Mouse (Mus musculus): ENCODE measurements around the gene Mcub. TPM values are rescaled to one million over a fixed set of nuclear protein-coding genes. Genes with fewer than 3 reads are reported as not detected.

Mcub gene
- polyA plus RNA-seq, 2 experiments = 7.4 to 16.4 TPM

DNA sequence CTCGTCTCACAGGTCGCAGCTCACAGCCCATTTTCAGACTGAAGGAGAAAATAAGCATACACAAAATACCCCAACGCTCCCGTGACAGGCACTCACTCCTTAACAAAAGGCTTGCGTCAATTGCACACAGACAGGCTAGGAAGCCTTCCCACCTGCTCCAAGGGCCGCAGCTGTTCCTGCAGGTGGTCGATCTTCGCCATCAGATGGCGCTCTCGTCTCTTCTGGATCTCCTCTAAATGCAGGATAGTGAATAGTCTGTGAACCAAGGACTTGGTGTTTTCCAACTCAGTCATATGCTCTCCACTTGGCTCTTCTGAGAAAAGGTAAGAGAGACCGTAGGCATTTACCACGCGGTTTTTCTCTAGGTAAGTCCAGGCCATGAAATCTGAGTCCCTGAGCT is 51.6 kb downstream of the Mcub start:
- ATAC-seq (ENCODE audit: insufficient read depth) (no peak), DNase-seq (ENCODE audit: low read depth in 3 of 3, low spot score in 3 of 3) (no peak)
- 19% methylated on average over 13 of the region's 13 CpGs for WGBS (ENCODE audit: insufficient replicate concordance)
- no peak overlapping the region for H3K4me2 ChIP-seq (ENCODE audit: low read depth)
- H3K4me1 ChIP-seq (replicated peaks; ENCODE audit: control insufficient read depth in 2 of 2, insufficient read depth in 2 of 2, low read length in 1 of 2) = no peaks in the 10 kb centered on the region
- H3K36me3 ChIP-seq (replicated peaks; ENCODE audit: control insufficient read depth, insufficient read depth, low read depth) = peaks cover 5% of the 10 kb centered on the region; the same call in 1 of the 2 replicates
- H3K9ac ChIP-seq (replicated peaks) = no peak overlapping the region
- no peaks in the 10 kb centered on the region; the same call in 1 of the 2 replicates for H3K27me3 ChIP-seq (ENCODE audit: control insufficient read depth, insufficient read depth, low read length)
- TF ChIP-seq EP300 (IDR thresholded peaks at IDR 0.05; ENCODE audit: low read depth) (no peak), CTCF (IDR thresholded peaks at IDR 0.05; ENCODE audit: low read depth) (peak; percentile 81)
- H3K9me3 ChIP-seq (ENCODE audit: control insufficient read depth, low read length) = no peaks in the 10 kb centered on the region
- H3K27ac ChIP-seq = no peak overlapping the region
- H3K4me3 ChIP-seq (ENCODE audit: insufficient read depth in 1 of 2, low read depth in 2 of 2, low read length in 2 of 2) = no peak overlapping the region

DNA sequence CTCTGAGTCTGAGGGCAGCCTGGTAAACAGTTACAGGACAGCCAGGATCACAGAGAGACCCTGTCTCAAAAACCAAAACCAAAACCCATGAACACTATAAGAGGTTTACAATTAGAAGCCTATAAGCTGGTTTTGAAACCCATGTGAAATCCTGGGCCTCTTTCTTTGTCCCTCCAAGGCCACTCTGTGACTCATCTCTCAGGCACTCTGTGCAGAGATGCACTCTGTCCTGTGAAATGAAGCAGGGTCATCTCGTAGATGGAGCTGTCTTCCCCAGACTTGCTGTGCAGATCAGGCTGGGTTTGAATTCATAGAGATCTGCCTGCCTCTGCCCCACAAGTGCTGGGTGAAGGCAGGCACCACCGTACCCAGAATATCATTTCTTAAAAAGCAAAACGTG is 52.6 kb downstream of the Mcub start:
- H3K4me1 ChIP-seq (replicated peaks; ENCODE audit: control insufficient read depth in 2 of 2, insufficient read depth in 2 of 2, low read length in 1 of 2) = no peaks in the 10 kb centered on the region
- no peak for ATAC-seq (ENCODE audit: insufficient read depth)
- 61% methylated on average over 3 of the region's 3 CpGs for WGBS (ENCODE audit: insufficient replicate concordance)
- H3K27me3 ChIP-seq (ENCODE audit: control insufficient read depth, insufficient read depth, low read length) = no peaks in the 10 kb centered on the region; the same call in 1 of the 2 replicates
- no peak overlapping the region for H3K27ac ChIP-seq
- H3K4me3 ChIP-seq (ENCODE audit: insufficient read depth in 1 of 2, low read depth in 2 of 2, low read length in 2 of 2) = no peak overlapping the region
- no peak for TF ChIP-seq CTCF (IDR thresholded peaks at IDR 0.05; ENCODE audit: low read depth)
- H3K4me2 ChIP-seq (ENCODE audit: low read depth) = no peak overlapping the region
- H3K36me3 ChIP-seq (replicated peaks; ENCODE audit: control insufficient read depth, insufficient read depth, low read depth) = peaks cover 5% of the 10 kb centered on the region; the same call in 1 of the 2 replicates
- H3K9ac ChIP-seq (replicated peaks) = no peak overlapping the region
- H3K9me3 ChIP-seq (ENCODE audit: control insufficient read depth, low read length) = no peaks in the 10 kb centered on the region
- DNase-seq (ENCODE audit: low read depth in 3 of 3, low spot score in 3 of 3) = no peak

DNA sequence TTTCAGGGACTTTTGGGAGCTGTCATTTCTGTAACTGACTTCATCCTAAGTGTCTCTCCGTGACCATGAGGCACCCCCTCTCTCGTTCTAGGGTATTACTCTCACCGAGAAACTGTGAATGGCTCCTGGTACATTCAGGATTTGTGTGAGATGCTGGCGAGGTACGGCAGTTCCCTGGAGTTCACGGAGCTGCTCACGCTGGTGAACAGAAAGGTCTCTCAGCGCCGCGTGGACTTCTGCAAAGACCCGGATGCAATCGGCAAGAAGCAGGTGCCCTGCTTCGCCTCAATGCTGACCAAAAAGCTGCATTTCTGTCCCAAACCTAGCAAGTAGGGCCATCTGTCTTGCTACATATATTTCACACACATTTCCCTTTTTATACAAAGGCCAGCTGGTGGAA is 56.8 kb downstream of the Mcub start:
- TF ChIP-seq CTCF (IDR thresholded peaks at IDR 0.05; ENCODE audit: low read depth) = no peak
- TF ChIP-seq EP300 (IDR thresholded peaks at IDR 0.05; ENCODE audit: low read depth) = no peak
- 82% methylated on average over 13 of the region's 13 CpGs for WGBS (ENCODE audit: insufficient replicate concordance)
- H3K36me3 ChIP-seq (replicated peaks; ENCODE audit: control insufficient read depth, insufficient read depth, low read depth) = peaks cover 14% of the 10 kb centered on the region; the same call in 1 of the 2 replicates
- no peaks in the 10 kb centered on the region for H3K4me1 ChIP-seq (replicated peaks; ENCODE audit: control insufficient read depth in 2 of 2, insufficient read depth in 2 of 2, low read length in 1 of 2)
- H3K4me3 ChIP-seq (ENCODE audit: insufficient read depth in 1 of 2, low read depth in 2 of 2, low read length in 2 of 2) = no peak overlapping the region
- H3K9me3 ChIP-seq (ENCODE audit: control insufficient read depth, low read length) = no peaks in the 10 kb centered on the region
- no peak for DNase-seq (ENCODE audit: low read depth in 3 of 3, low spot score in 3 of 3)
- ATAC-seq (ENCODE audit: insufficient read depth) = no peak
- H3K27ac ChIP-seq = no peak overlapping the region
- H3K4me2 ChIP-seq (ENCODE audit: low read depth) = no peak overlapping the region
- H3K27me3 ChIP-seq (ENCODE audit: control insufficient read depth, insufficient read depth, low read length) = no peaks in the 10 kb centered on the region
- H3K9ac ChIP-seq (replicated peaks) = no peak overlapping the region

DNA sequence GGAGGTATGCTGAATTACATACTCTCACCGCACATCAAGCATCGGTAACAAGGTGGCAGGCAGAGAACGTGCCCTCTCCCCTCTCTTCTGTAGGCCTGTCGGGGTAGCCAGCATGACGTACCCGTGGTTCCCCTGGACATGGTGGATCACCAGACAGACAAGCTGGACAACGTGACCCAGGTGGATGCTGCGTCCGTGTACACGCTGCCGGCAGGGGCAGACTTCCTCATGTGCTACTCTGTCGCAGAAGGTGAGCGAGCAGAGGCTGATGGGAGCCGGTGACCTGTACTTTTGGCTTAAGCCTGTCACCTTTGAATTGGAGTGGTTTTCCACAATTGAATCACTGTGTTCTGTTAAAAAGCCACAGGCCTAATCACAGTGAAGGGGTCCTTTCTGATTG is 58.0 kb downstream of the Mcub start:
- TF ChIP-seq CTCF (IDR thresholded peaks at IDR 0.05; ENCODE audit: low read depth) (no peak), EP300 (IDR thresholded peaks at IDR 0.05; ENCODE audit: low read depth) (no peak)
- H3K36me3 ChIP-seq (replicated peaks; ENCODE audit: control insufficient read depth, insufficient read depth, low read depth) = peaks cover 14% of the 10 kb centered on the region; the same call in 1 of the 2 replicates
- no peak for ATAC-seq (ENCODE audit: insufficient read depth)
- H3K4me3 ChIP-seq (ENCODE audit: insufficient read depth in 1 of 2, low read depth in 2 of 2, low read length in 2 of 2) = no peak overlapping the region
- 89% methylated on average over 14 of the region's 14 CpGs for WGBS (ENCODE audit: insufficient replicate concordance)
- no peak for DNase-seq (ENCODE audit: low read depth in 3 of 3, low spot score in 3 of 3)
- H3K27ac ChIP-seq = no peak overlapping the region
- H3K9me3 ChIP-seq (ENCODE audit: control insufficient read depth, low read length) = no peaks in the 10 kb centered on the region
- no peaks in the 10 kb centered on the region for H3K27me3 ChIP-seq (ENCODE audit: control insufficient read depth, insufficient read depth, low read length)
- H3K4me2 ChIP-seq (ENCODE audit: low read depth) = no peak overlapping the region
- H3K9ac ChIP-seq (replicated peaks) = no peak overlapping the region
- no peaks in the 10 kb centered on the region for H3K4me1 ChIP-seq (replicated peaks; ENCODE audit: control insufficient read depth in 2 of 2, insufficient read depth in 2 of 2, low read length in 1 of 2)

DNA sequence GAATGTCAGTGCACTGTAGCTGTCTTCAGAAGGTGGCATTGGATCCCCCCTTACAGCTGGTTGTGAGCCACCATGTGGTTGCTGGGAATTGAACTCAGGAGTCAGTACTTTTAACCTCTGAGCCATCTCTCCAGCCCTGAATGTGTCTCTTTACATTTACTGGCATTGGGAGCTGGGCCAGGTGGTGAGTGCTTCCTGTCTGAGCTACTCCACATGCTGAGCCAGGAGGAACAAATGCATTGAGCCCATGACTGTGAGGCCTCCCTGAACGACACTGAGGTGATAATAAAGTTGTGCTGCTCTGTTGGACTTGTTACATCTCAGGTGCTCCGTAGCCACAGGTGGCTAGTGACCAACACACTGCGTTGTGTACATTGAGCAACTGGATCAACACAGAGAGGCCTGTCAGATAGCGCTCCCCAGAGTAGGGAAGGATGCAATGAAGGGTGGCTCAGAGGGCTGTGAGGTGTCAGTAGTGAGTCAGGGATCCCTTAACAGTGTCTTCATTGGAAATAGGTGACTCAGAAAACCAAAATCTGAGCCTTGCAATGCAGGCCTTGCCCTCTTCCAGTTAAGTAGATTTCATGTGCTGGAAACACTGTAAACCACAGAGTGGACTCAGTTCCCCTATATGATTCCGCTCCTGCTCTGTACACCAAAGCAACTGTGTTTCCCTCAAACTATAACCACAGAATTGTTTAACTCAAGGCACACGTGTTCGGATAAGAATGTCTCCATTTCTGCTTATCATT is 65.4 kb downstream of the Mcub start:
- TF ChIP-seq EP300 (IDR thresholded peaks at IDR 0.05; ENCODE audit: low read depth) = no peak
- TF ChIP-seq CTCF (IDR thresholded peaks at IDR 0.05; ENCODE audit: low read depth) = no peak
- no peak for ATAC-seq (ENCODE audit: insufficient read depth)
- H3K9me3 ChIP-seq (ENCODE audit: control insufficient read depth, low read length) = no peaks in the 10 kb centered on the region
- no peak overlapping the region for H3K9ac ChIP-seq (replicated peaks)
- H3K4me1 ChIP-seq (replicated peaks; ENCODE audit: control insufficient read depth in 2 of 2, insufficient read depth in 2 of 2, low read length in 1 of 2) = peaks cover 10 to 26% of the 10 kb centered on the region in 2 experiments
- H3K27me3 ChIP-seq (ENCODE audit: control insufficient read depth, insufficient read depth, low read length) = no peaks in the 10 kb centered on the region
- H3K27ac ChIP-seq = no peak overlapping the region
- peaks cover 2% of the 10 kb centered on the region for H3K36me3 ChIP-seq (replicated peaks; ENCODE audit: control insufficient read depth, insufficient read depth, low read depth)
- no peak for DNase-seq (ENCODE audit: low read depth in 3 of 3, low spot score in 3 of 3)
- WGBS (ENCODE audit: insufficient replicate concordance) = 67% methylated on average over 7 of the region's 7 CpGs
- H3K4me2 ChIP-seq (ENCODE audit: low read depth) = no peak overlapping the region
- H3K4me3 ChIP-seq (ENCODE audit: insufficient read depth in 1 of 2, low read depth in 2 of 2, low read length in 2 of 2) = no peak overlapping the region
